Mouse (Mus musculus): ENCODE measurements around the gene Slc34a2.

DNA sequence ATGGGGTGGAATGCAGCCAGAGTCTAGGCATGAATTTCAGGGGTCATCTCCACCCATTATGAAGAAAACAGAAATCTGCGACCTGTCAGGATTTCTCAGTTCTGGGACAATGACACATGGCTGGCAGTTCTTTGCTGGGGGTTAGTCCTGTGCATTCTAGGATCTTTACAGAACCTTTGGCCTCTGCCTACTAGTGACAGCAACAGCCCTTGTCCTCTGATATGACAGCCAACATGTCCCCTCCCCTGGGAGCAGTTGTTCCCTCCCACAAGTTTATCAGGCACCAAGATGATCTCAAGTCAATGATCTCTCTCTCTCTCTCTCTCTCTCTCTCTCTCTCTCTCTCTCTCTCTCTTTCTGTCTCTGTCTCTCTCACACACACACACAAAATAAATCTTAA, 6.5 kb upstream of the Slc34a2 start:
- TF ChIP-seq CTCF (IDR thresholded peaks at IDR 0.05; ENCODE audit: low read depth, low read length) = no peak
- no peak for TF ChIP-seq POLR2A (IDR thresholded peaks at IDR 0.05; ENCODE audit: borderline replicate concordance, low read depth, low read length)
